ENCODE assay signal across 8 mouse cellular contexts in the genomic region with DNA sequence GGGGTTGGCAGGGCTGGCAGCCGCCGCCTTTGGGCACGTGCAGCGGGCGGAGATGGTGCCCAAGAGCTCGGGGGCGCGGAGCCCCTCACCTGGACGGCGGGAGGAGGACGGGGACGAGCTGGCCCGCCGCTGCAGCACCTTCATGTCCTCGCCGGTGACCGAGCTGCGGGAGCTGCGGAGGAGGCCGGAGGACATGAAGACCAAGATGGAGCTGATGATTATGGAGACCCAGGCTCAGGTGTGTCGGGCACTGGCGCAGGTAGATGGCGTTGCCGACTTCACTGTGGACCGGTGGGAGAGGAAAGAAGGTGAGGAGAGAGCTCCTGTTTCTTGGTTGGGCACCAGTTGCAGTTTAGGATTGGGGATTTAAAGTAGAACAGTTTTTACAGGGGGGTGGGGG. TPM values are rescaled to one million over a fixed set of nuclear protein-coding genes. Genes with fewer than 3 reads are reported as not detected.
DNase-seq lines count a peak whose midpoint lies in the region; ATAC-seq and TF ChIP-seq lines count a peak whose summit lies in the region.

No protein-coding gene starts in this region.

- TF ChIP-seq EP300 in liver, embryonic 14.5 days (IDR thresholded peaks at IDR 0.05; ENCODE audit: low read depth) = no peak

- peak overlapping the region; percentile 70 for H3K4me2 ChIP-seq in heart, embryonic 11.5 days
- peak overlapping the region; percentile 84 for H3K4me2 ChIP-seq in liver, embryonic 14.5 days (ENCODE audit: low read depth)

- H3K27ac ChIP-seq in heart, embryonic 11.5 days (ENCODE audit: low read depth, low read length) = peak overlapping the region; percentile 94
- peak overlapping the region; percentile 93 for H3K27ac ChIP-seq in hindbrain, embryonic 10.5 days
- peak overlapping the region; percentile 99 for H3K27ac ChIP-seq in liver, embryonic 14.5 days

- DNase-seq in heart, postnatal 14 days = no peak
- peak; percentile 17 for DNase-seq in ES-CJ7 (ENCODE audit: low read depth, low spot score)
- DNase-seq in hindbrain, embryonic 10.5 days (ENCODE audit: low spot score) = no peak
- no peak for DNase-seq in liver, embryonic 14.5 days (ENCODE audit: low read depth in 3 of 3, low spot score in 3 of 3)
- DNase-seq in frontal cortex, postnatal 14 days (ENCODE audit: low spot score in 2 of 2) = no peak
- no peak for DNase-seq in left cerebral cortex, postnatal 4 days
- DNase-seq in retina, embryonic 14.5 days (ENCODE audit: low spot score) = no peak

- H3K4me3 ChIP-seq in heart, embryonic 11.5 days (ENCODE audit: low read depth, low read length) = peak overlapping the region; percentile 97
- H3K4me3 ChIP-seq in hindbrain, embryonic 10.5 days = peak overlapping the region; percentile 94
- peak overlapping the region; percentile 97 for H3K4me3 ChIP-seq in liver, embryonic 14.5 days (ENCODE audit: insufficient read depth in 1 of 2, low read depth in 2 of 2, low read length in 2 of 2)

- 0% methylated on average over 25 of the region's 25 CpGs for WGBS in heart, embryonic 11.5 days (ENCODE audit: insufficient replicate concordance)
- under 1% methylated on average over 25 of the region's 25 CpGs for WGBS in hindbrain, embryonic 10.5 days
- under 1% methylated on average over 25 of the region's 25 CpGs for WGBS in liver, embryonic 14.5 days (ENCODE audit: insufficient replicate concordance)

- ATAC-seq in heart, embryonic 11.5 days (replicated peaks; ENCODE audit: insufficient number of reproducible peaks, low FRiP score, low TSS enrichment) = 0 out of 2 replicates have a peak, but pooled peaks have one; percentile 8
- ATAC-seq in liver, embryonic 14.5 days (ENCODE audit: insufficient read depth) = no peak

- 0 out of 2 replicates have a peak, but pooled peaks have one; percentile 8 for TF ChIP-seq CTCF in liver, embryonic 14.5 days (IDR thresholded peaks at IDR 0.05; ENCODE audit: low read depth)

- intact Hi-C loops in heart, postnatal 14 days (cut with DNase I) = loop anchor here (2.0 kb wide), 1 partner anchor 58 kb away; no protein-coding TSS in a partner anchor
- intact Hi-C loops in left cerebral cortex, postnatal 4 days (cut with DNase I) = no loop called here

- H3K27me3 ChIP-seq in heart, embryonic 11.5 days (ENCODE audit: control insufficient read depth, insufficient read depth, low read length) = no peaks in the 10 kb centered on the region
- H3K27me3 ChIP-seq in hindbrain, embryonic 10.5 days (ENCODE audit: insufficient read depth, poor library complexity, severe bottlenecking) = no peaks in the 10 kb centered on the region
- H3K27me3 ChIP-seq in liver, embryonic 14.5 days (ENCODE audit: control insufficient read depth, insufficient read depth, low read length) = no peaks in the 10 kb centered on the region

- H3K9ac ChIP-seq in heart, embryonic 11.5 days (ENCODE audit: low read depth, low read length) = peak overlapping the region; percentile 93
- H3K9ac ChIP-seq in liver, embryonic 14.5 days (replicated peaks) = peak overlapping the region; percentile 100

- peaks cover 7% of the 10 kb centered on the region; the same call in 1 of the 2 replicates for H3K4me1 ChIP-seq in heart, embryonic 11.5 days (ENCODE audit: control insufficient read depth, insufficient read depth, low read length)
- H3K4me1 ChIP-seq in hindbrain, embryonic 10.5 days (replicated peaks) = peaks cover 13% of the 10 kb centered on the region; the same call in 1 of the 2 replicates
- peaks cover 47% of the 10 kb centered on the region in 2 experiments for H3K4me1 ChIP-seq in liver, embryonic 14.5 days (replicated peaks; ENCODE audit: control insufficient read depth in 2 of 2, insufficient read depth in 2 of 2, low read length in 1 of 2)

- peaks cover 8% of the 10 kb centered on the region for H3K36me3 ChIP-seq in heart, embryonic 11.5 days (ENCODE audit: control insufficient read depth, insufficient read depth, low read length)
- peaks cover 25% of the 10 kb centered on the region for H3K36me3 ChIP-seq in hindbrain, embryonic 10.5 days
- peaks cover 48% of the 10 kb centered on the region for H3K36me3 ChIP-seq in liver, embryonic 14.5 days (replicated peaks; ENCODE audit: control insufficient read depth, insufficient read depth, low read depth)

- no peaks in the 10 kb centered on the region for H3K9me3 ChIP-seq in heart, embryonic 11.5 days (replicated peaks; ENCODE audit: control insufficient read depth, low read length)
- H3K9me3 ChIP-seq in hindbrain, embryonic 10.5 days = no peaks in the 10 kb centered on the region
- H3K9me3 ChIP-seq in liver, embryonic 14.5 days (ENCODE audit: control insufficient read depth, low read length) = no peaks in the 10 kb centered on the region

RNA-seq across cellular contexts. Expression of gene Cpox, which starts 0.6 kb away (rescaled TPM):
- 45.7 and 67.7 TPM in 2 replicates for polyA plus RNA-seq in heart, embryonic 11.5 days (2014; fragmentation: Nextera tagmentation; extraction: Ambion mirVana)
- 10 to 100 TPM; 29.3 to 30.6 TPM for total RNA-seq in heart, postnatal 14 days (2021)
- polyA plus RNA-seq in hindbrain, embryonic 10.5 days (2016; fragmentation: Nextera tagmentation; extraction: Ambion mirVana) = 20.0 and 27.8 TPM in 2 replicates
- 207 and 272 TPM in 2 replicates for polyA plus RNA-seq in liver, embryonic 14.5 days (2012; rRNA removed)
- 326 and 386 TPM in 2 replicates for polyA plus RNA-seq in liver, embryonic 14.5 days (2014; fragmentation: Nextera tagmentation; extraction: Ambion mirVana)
- 10 to 100 TPM; 19.7 to 20.5 TPM for total RNA-seq in left cerebral cortex, postnatal 4 days (2021)

RNA-seq across cellular contexts. Expression of gene E330017A01Rik, which starts 32.1 kb away (rescaled TPM):
- polyA plus RNA-seq in heart, embryonic 11.5 days (2014; fragmentation: Nextera tagmentation; extraction: Ambion mirVana) = not detected in 2 replicates
- not detected for total RNA-seq in heart, postnatal 14 days (2021)
- not detected in 2 replicates for polyA plus RNA-seq in hindbrain, embryonic 10.5 days (2016; fragmentation: Nextera tagmentation; extraction: Ambion mirVana)
- not detected in 2 replicates for polyA plus RNA-seq in liver, embryonic 14.5 days (2012; rRNA removed)
- polyA plus RNA-seq in liver, embryonic 14.5 days (2014; fragmentation: Nextera tagmentation; extraction: Ambion mirVana) = not detected in 2 replicates
- not detected for total RNA-seq in left cerebral cortex, postnatal 4 days (2021)

RNA-seq across cellular contexts. Expression of gene Gpr15, which starts 48.2 kb away (rescaled TPM):
- polyA plus RNA-seq in heart, embryonic 11.5 days (2014; fragmentation: Nextera tagmentation; extraction: Ambion mirVana) = not detected in 2 replicates
- total RNA-seq in heart, postnatal 14 days (2021) = not detected
- polyA plus RNA-seq in hindbrain, embryonic 10.5 days (2016; fragmentation: Nextera tagmentation; extraction: Ambion mirVana) = not detected in 2 replicates
- polyA plus RNA-seq in liver, embryonic 14.5 days (2012; rRNA removed) = 0.02 and 0.07 TPM in 2 replicates
- polyA plus RNA-seq in liver, embryonic 14.5 days (2014; fragmentation: Nextera tagmentation; extraction: Ambion mirVana) = 0.08 and 0.14 TPM in 2 replicates
- not detected for total RNA-seq in left cerebral cortex, postnatal 4 days (2021)

RNA-seq across cellular contexts. Expression of gene Gm813, which starts 53.9 kb away (rescaled TPM):
- not detected in 2 replicates for polyA plus RNA-seq in heart, embryonic 11.5 days (2014; fragmentation: Nextera tagmentation; extraction: Ambion mirVana)
- not detected for total RNA-seq in heart, postnatal 14 days (2021)
- not detected in 2 replicates for polyA plus RNA-seq in hindbrain, embryonic 10.5 days (2016; fragmentation: Nextera tagmentation; extraction: Ambion mirVana)
- polyA plus RNA-seq in liver, embryonic 14.5 days (2012; rRNA removed) = not detected in 2 replicates
- not detected in 2 replicates for polyA plus RNA-seq in liver, embryonic 14.5 days (2014; fragmentation: Nextera tagmentation; extraction: Ambion mirVana)
- total RNA-seq in left cerebral cortex, postnatal 4 days (2021) = not detected

RNA-seq across cellular contexts. Expression of gene Cldnd1, which starts 57.1 kb away (rescaled TPM):
- 113 and 122 TPM in 2 replicates for polyA plus RNA-seq in heart, embryonic 11.5 days (2014; fragmentation: Nextera tagmentation; extraction: Ambion mirVana)
- total RNA-seq in heart, postnatal 14 days (2021) = 10 to 100 TPM; 56.3 to 61.4 TPM
- 98.7 and 105 TPM in 2 replicates for polyA plus RNA-seq in hindbrain, embryonic 10.5 days (2016; fragmentation: Nextera tagmentation; extraction: Ambion mirVana)
- polyA plus RNA-seq in liver, embryonic 14.5 days (2012; rRNA removed) = 14.1 and 15.4 TPM in 2 replicates
- polyA plus RNA-seq in liver, embryonic 14.5 days (2014; fragmentation: Nextera tagmentation; extraction: Ambion mirVana) = 30.0 and 31.5 TPM in 2 replicates
- total RNA-seq in left cerebral cortex, postnatal 4 days (2021) = 100 to 1,000 TPM in 1 of 2 experiments, 10 to 100 TPM in 1; 93.9 to 111 TPM
